Mouse (Mus musculus) cortical plate, adult 2 months (tissue): ENCODE results near the gene Pga5.

ENCODE experiments used
- CTCF ChIP-seq: fragments of 200-500 bp; IDR thresholded peaks from 2 replicates; pipeline ENCODE4 v1.5.1; 2011; ENCODE audit warnings: mild to moderate bottlenecking, control low read depth, low read length; ENCODE audit not compliant: insufficient read depth; ENCODE audit errors: extremely low read depth
- POLR2A ChIP-seq: fragments of 200-500 bp; IDR thresholded peaks from 2 replicates; pipeline ENCODE4 v1.6.1; 2011; ENCODE audit warnings: mild to moderate bottlenecking, low read length, control low read depth; ENCODE audit not compliant: insufficient read depth; ENCODE audit errors: extremely low read depth

DNA sequence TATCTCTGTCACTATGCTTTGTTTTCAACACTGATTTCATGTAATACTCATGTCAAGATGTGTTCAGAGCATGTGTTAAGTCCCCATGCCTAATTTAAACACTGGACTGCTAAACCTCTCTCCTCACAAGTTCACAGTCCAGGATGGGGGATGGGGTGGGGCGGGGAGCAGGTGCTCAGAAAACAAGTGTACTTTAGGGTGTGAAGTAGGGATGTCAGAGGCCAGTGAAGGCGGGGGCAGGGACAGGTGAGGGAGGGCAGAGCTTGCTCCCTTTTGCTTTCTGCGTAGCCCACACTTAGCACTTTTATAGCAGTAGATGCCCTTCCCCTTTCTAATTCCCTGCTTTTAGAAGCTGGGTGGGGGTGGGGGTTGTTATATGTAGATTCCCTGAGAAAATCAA lies 12.8 kb downstream of the Pga5 start:
- TF ChIP-seq CTCF (no peak), POLR2A (no peak)
